Mouse (Mus musculus): ENCODE results near the gene Gpr31b. TPM values are rescaled to one million over a fixed set of nuclear protein-coding genes. Genes with fewer than 3 reads are reported as not detected.

Gpr31b gene
- total RNA-seq, 2 experiments from 2014 or later, result 0.31 to 0.44 TPM

Other genes with a start within 250 kb of the Gpr31b start
- gene Mas1, start 184.2 kb downstream of the Gpr31b start, total RNA-seq (2021), result 1 to 10 TPM in 1 of 2 experiments, under 1 TPM in 1; 0.48 to 1.1 TPM
- 1 to 10 TPM; 3.6 to 4.1 TPM for gene Mrgprh, start 176.3 kb downstream of the Gpr31b start, total RNA-seq (2021)
- gene Pnldc1, start 142.1 kb downstream of the Gpr31b start, total RNA-seq (2021), result 1 to 10 TPM; 1.1 to 1.2 TPM
- gene Tcp1, start 136.6 kb downstream of the Gpr31b start, total RNA-seq (2021), result 100 to 1,000 TPM; 171 to 198 TPM
- 100 to 1,000 TPM; 145 to 161 TPM for gene Mrpl18, start 136.0 kb downstream of the Gpr31b start, total RNA-seq (2021)
- gene Acat3, start 111.7 kb downstream of the Gpr31b start, total RNA-seq (2021), result under 1 TPM; 0.29 to 0.31 TPM
- gene Acat2, start 91.5 kb downstream of the Gpr31b start, total RNA-seq (2021), result 1 to 10 TPM; 8.2 to 9.6 TPM
- 10 to 100 TPM; 38.8 to 41.1 TPM for gene Wtap, start 58.1 kb downstream of the Gpr31b start, total RNA-seq (2021)
- gene Sod2, start 45.5 kb downstream of the Gpr31b start, total RNA-seq (2021), result 100 to 1,000 TPM; 905 to 941 TPM
- gene Tcp10b, start 8.8 kb upstream of the Gpr31b start, total RNA-seq (2021), result not detected
- gene Unc93a, start 79.5 kb upstream of the Gpr31b start, total RNA-seq (2021), result not detected
- not detected for gene Smok2a, start 168.9 kb upstream of the Gpr31b start, total RNA-seq (2021)
- gene Smok2b, start 178.0 kb upstream of the Gpr31b start, total RNA-seq (2021), result not detected